Mouse (Mus musculus) heart, adult 2 months (tissue): ENCODE results near the gene Cby3. TPM values are rescaled to one million over a fixed set of nuclear protein-coding genes. Genes with fewer than 3 reads are reported as not detected.

Experiments
- DNase-seq, 2 experiments: peaks; one replicate each; pipeline ENCODE4 v3.0.0; 2021
- H3K27ac ChIP-seq: fragments of 200-600 bp; 2 replicates; pipeline ENCODE4 v1.8.1; 2022
- H3K27me3 ChIP-seq: fragments of 200-500 bp; 2 replicates; pipeline ENCODE4 v1.6.1; 2012; ENCODE audit warnings: mild to moderate bottlenecking, low read length, inconsistent platforms, mixed read lengths; ENCODE audit not compliant: control insufficient read depth, insufficient read depth
- H3K36me3 ChIP-seq: fragments of 200-500 bp; 2 replicates; pipeline ENCODE4 v1.6.1; 2012; ENCODE audit warnings: low read length, inconsistent platforms; ENCODE audit not compliant: control insufficient read depth, insufficient read depth
- H3K4me1 ChIP-seq: fragments of 200-500 bp; 2 replicates; pipeline ENCODE4 v1.6.1; 2011; ENCODE audit warnings: low read length; ENCODE audit not compliant: control insufficient read depth, insufficient read depth
- H3K4me3 ChIP-seq: fragments of 200-600 bp; 2 replicates; pipeline ENCODE4 v1.8.1; 2022
- H3K79me2 ChIP-seq: fragments of 200-500 bp; replicated peaks from 2 replicates; pipeline ENCODE4 v1.6.1; 2012; ENCODE audit warnings: mild to moderate bottlenecking, inconsistent platforms, low read length, moderate library complexity, mixed read lengths; ENCODE audit not compliant: control insufficient read depth, insufficient read depth
- H3K9ac ChIP-seq: fragments of 200-500 bp; 2 replicates; pipeline ENCODE4 v1.6.1; 2012; ENCODE audit warnings: low read depth, mild to moderate bottlenecking, control low read depth, inconsistent platforms, low read length, mixed read lengths
- CTCF ChIP-seq: fragments of 200-600 bp; IDR thresholded peaks from 2 replicates; pipeline ENCODE4 v1.8.1; 2022; ENCODE audit warnings: antibody characterized with exemption, mild to moderate bottlenecking, moderate library complexity
- EP300 ChIP-seq: fragments of 200-500 bp; IDR thresholded peaks from 2 replicates; pipeline ENCODE4 v1.6.1; 2011; ENCODE audit warnings: low read depth, low read length, control low read depth; ENCODE audit not compliant: insufficient read depth
- POLR2A ChIP-seq: fragments of 200-500 bp; IDR thresholded peaks from 2 replicates; pipeline ENCODE4 v1.6.1; 2011; ENCODE audit warnings: mild to moderate bottlenecking, low read depth, low read length, control low read depth; ENCODE audit not compliant: insufficient read depth
- WGBS: fragments of 180-500 bp; shearing (Covaris S2); methylation state at CpG from one replicate; pipeline ENCODE4 v1.1.7; 2018; 5-methylcytosine and 5-hydroxymethylcytosine counted together
- intact Hi-C: fragments of 180-260 bp; cut with DNase I; formaldehyde crosslinking; loops from one replicate; pipeline ENCODE4 v1.15.1; 2025
- polyA plus RNA-seq: library from polyadenylated mRNA; depleted of rRNA; stranded (reverse); fragments of >200 nt; gene quantifications from 2 replicates; pipeline ENCODE4 v1.2.3, GENCODE M21; 2012
- total RNA-seq, 2 experiments: library from RNA; stranded (reverse); gene quantifications; 2 replicates each; pipeline ENCODE4 v1.2.3; 2021

Cby3 gene
- total and polyA plus RNA-seq, 3 experiments, result 0.29 TPM; not detected in 2

- Histone ChIP-seq H3K27ac (no peak overlapping the region), H3K36me3 (no peaks in the 10 kb centered on the region), H3K27me3 (no peaks in the 10 kb centered on the region), H3K4me1 (peaks cover 2% of the 10 kb centered on the region; the same call in 1 of the 2 replicates), H3K9ac (no peak overlapping the region), H3K79me2 (no peaks in the 10 kb centered on the region), H3K4me3 (no peak overlapping the region)
- intact Hi-C loops, result no loop called here
- no peak for TF ChIP-seq CTCF
- no peak for TF ChIP-seq POLR2A
- TF ChIP-seq EP300, result no peak
- 56% methylated on average over 3 of the region's 3 CpGs for WGBS
- DNase-seq, result no peak
Measured at GRCm38 (mm10) chr11:50333181-50333580, 21.1 kb upstream of the Cby3 start.

- peaks cover 2% of the 10 kb centered on the region; the same call in 1 of the 2 replicates for H3K4me1 ChIP-seq
- WGBS, result 53% methylated on average over 1 of the region's 1 CpGs
- no peaks in the 10 kb centered on the region for H3K36me3 ChIP-seq
Measured at GRCm38 (mm10) chr11:50336126-50336525, 18.1 kb upstream of the Cby3 start.

GRCm38 (mm10) chr11:50336891-50337290 is 17.4 kb upstream of the Cby3 start:
- Histone ChIP-seq H3K4me3 (no peak overlapping the region), H3K36me3 (no peaks in the 10 kb centered on the region), H3K27ac (no peak overlapping the region), H3K9ac (no peak overlapping the region), H3K4me1 (peaks cover 2% of the 10 kb centered on the region; the same call in 1 of the 2 replicates), H3K79me2 (no peaks in the 10 kb centered on the region), H3K27me3 (no peaks in the 10 kb centered on the region)
- no peak for DNase-seq
- no peak for TF ChIP-seq EP300
- TF ChIP-seq CTCF, result no peak
- TF ChIP-seq POLR2A, result no peak
- WGBS, result 61% methylated on average over 4 of the region's 4 CpGs
- intact Hi-C loops, result no loop called here

More at GRCm38 (mm10) chr11:50336126-50336525, 18.1 kb upstream of the Cby3 start:
- H3K9ac ChIP-seq, result no peak overlapping the region
- no peak for DNase-seq
- intact Hi-C loops, result no loop called here
- H3K27me3 ChIP-seq, result no peaks in the 10 kb centered on the region
- no peak overlapping the region for H3K27ac ChIP-seq
- H3K79me2 ChIP-seq, result no peaks in the 10 kb centered on the region
- no peak for TF ChIP-seq CTCF
- TF ChIP-seq POLR2A, result no peak
- TF ChIP-seq EP300, result no peak
- H3K4me3 ChIP-seq, result no peak overlapping the region

- Histone ChIP-seq H3K79me2 (no peaks in the 10 kb centered on the region), H3K27ac (no peak overlapping the region), H3K36me3 (no peaks in the 10 kb centered on the region), H3K4me3 (no peak overlapping the region), H3K4me1 (no peaks in the 10 kb centered on the region), H3K9ac (no peak overlapping the region), H3K27me3 (no peaks in the 10 kb centered on the region)
- no peak for DNase-seq
- intact Hi-C loops, result no loop called here
- TF ChIP-seq POLR2A (no peak), EP300 (no peak), CTCF (no peak)
- 80% methylated on average over 4 of the region's 4 CpGs for WGBS
Measured at GRCm38 (mm10) chr11:50345486-50345885, 8.8 kb upstream of the Cby3 start.

DNA sequence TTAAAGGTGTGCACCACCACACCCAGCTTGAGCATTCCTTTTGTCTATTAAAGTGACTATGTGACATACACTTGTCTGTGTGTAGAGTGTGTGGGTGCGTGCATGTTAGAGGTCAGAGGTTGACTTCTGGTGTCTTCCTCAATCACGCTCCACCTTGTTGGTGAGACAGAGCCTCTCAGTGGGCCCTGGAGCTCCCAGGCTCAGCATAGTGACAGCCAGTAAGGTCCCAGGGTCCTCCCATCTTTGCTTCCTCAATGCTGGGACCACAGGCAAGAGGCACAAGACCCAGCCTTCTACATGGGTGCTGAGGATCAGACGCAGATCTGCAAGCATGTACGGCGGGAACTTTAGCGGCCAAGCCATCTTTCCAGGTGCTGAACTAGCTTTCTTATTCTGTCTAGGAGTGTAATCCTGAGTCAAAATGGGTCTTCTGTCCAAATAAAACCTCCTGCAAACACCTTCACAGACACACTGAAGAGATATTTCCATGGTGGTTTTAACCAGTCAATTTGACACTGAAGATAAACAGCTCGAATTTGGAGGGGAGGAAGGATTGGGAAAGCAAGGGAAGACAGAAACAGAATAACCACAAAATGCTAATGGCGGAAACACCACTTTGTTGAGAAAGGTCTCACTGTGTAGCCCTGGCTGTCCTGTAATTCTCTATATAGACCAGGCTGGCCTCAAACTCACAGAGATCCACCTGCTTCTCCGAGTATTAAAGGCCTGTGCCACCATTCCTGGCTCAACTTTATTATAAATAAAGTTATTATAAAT is 7.8 kb upstream of the Cby3 start:
- WGBS, result 86% methylated on average over 9 of the region's 9 CpGs
- no peak overlapping the region for H3K27ac ChIP-seq
- H3K4me1 ChIP-seq, result no peaks in the 10 kb centered on the region
- no peaks in the 10 kb centered on the region for H3K79me2 ChIP-seq
- no peak for TF ChIP-seq POLR2A
- H3K36me3 ChIP-seq, result no peaks in the 10 kb centered on the region
- no peaks in the 10 kb centered on the region for H3K27me3 ChIP-seq
- intact Hi-C loops, result no loop called here
- no peak overlapping the region for H3K9ac ChIP-seq
- no peak for DNase-seq
- H3K4me3 ChIP-seq, result no peak overlapping the region

- no peaks in the 10 kb centered on the region for H3K4me1 ChIP-seq
- H3K79me2 ChIP-seq, result no peaks in the 10 kb centered on the region
- no peak overlapping the region for H3K27ac ChIP-seq
- whole genome bisulfite sequencing, result 72% methylated on average over 2 of the region's 2 CpGs
- H3K4me3 ChIP-seq, result no peak overlapping the region
- H3K36me3 ChIP-seq, result no peaks in the 10 kb centered on the region
- TF ChIP-seq POLR2A (no peak), CTCF (no peak), EP300 (no peak)
- H3K27me3 ChIP-seq, result no peaks in the 10 kb centered on the region
- intact Hi-C loops, result no loop called here
- DNase-seq, result no peak
- H3K9ac ChIP-seq, result no peak overlapping the region
Measured at GRCm38 (mm10) chr11:50352177-50352576, 2.1 kb upstream of the Cby3 start.
